Mouse (Mus musculus) embryonic facial prominence, embryonic 11.5 days (tissue): ENCODE data around the gene Tm9sf1. TPM values are rescaled to one million over a fixed set of nuclear protein-coding genes. Genes with fewer than 3 reads are reported as not detected.

Source experiments
- ATAC-seq: fragments of 200-750 bp; cut with Nextera tagmentation; replicated peaks from 2 replicates; pipeline ENCODE4 v1.8.0; 2017; ENCODE audit warnings: low read depth; ENCODE audit not compliant: insufficient number of reproducible peaks, low FRiP score, low TSS enrichment
- DNase-seq: peaks from one replicate; pipeline ENCODE4 v3.0.0-alpha.2; 2015; ENCODE audit warnings: low spot score
- H3K27ac ChIP-seq: fragments of 300-500 bp; sonication (generic); replicated peaks from 2 replicates; pipeline ENCODE4 v1.5.1; 2014; ENCODE audit warnings: mild to moderate bottlenecking, low read depth, low read length, control low read depth
- H3K27me3 ChIP-seq: fragments of 300-500 bp; sonication (generic); 2 replicates; pipeline ENCODE4 v1.6.1; 2014; ENCODE audit warnings: mild to moderate bottlenecking, low read length, moderate library complexity, mixed read lengths; ENCODE audit not compliant: control insufficient read depth, insufficient read depth
- H3K36me3 ChIP-seq: fragments of 300-500 bp; sonication (generic); replicated peaks from 2 replicates; pipeline ENCODE4 v1.6.1; 2014; ENCODE audit warnings: low read depth, mild to moderate bottlenecking, low read length, moderate library complexity, mixed read lengths; ENCODE audit not compliant: control insufficient read depth, insufficient read depth
- H3K4me1 ChIP-seq: fragments of 300-500 bp; sonication (generic); 2 replicates; pipeline ENCODE4 v1.6.1; 2014; ENCODE audit warnings: low read length, mixed read lengths; ENCODE audit not compliant: control insufficient read depth, insufficient read depth
- H3K4me2 ChIP-seq: fragments of 300-500 bp; sonication (generic); 2 replicates; pipeline ENCODE4 v1.6.1; 2014; ENCODE audit warnings: low read depth, mild to moderate bottlenecking, control low read depth, low read length, moderate library complexity
- H3K4me3 ChIP-seq: fragments of 300-500 bp; sonication (generic); 2 replicates; pipeline ENCODE4 v1.5.1; 2014; ENCODE audit warnings: low read depth, low read length, control low read depth
- H3K9ac ChIP-seq: fragments of 300-500 bp; sonication (generic); replicated peaks from 2 replicates; pipeline ENCODE4 v1.6.1; 2014; ENCODE audit warnings: mild to moderate bottlenecking, control low read depth, low read length
- H3K9me3 ChIP-seq: fragments of 300-500 bp; sonication (generic); replicated peaks from 2 replicates; pipeline ENCODE4 v1.6.1; 2016; ENCODE audit warnings: mild to moderate bottlenecking, low read length, inconsistent platforms, mixed read lengths; ENCODE audit not compliant: control insufficient read depth
- WGBS: fragments of 180-500 bp; shearing (Covaris S2); extraction: QIAGEN DNeasy Blood & Tissue Kit; methylation state at CpG from one replicate; pipeline ENCODE4 v1.1.7; 2014; 5-methylcytosine and 5-hydroxymethylcytosine counted together
- polyA plus RNA-seq: library from polyadenylated mRNA; unstranded; fragments of >200 nt; fragmentation: Nextera tagmentation; extraction: Ambion mirVana; gene quantifications from 2 replicates; pipeline ENCODE4 v1.2.1, GENCODE M21; 2014

The Tm9sf1 gene
- polyA plus RNA-seq, 1 experiment from 2014 or later: 70.2 TPM

DNA sequence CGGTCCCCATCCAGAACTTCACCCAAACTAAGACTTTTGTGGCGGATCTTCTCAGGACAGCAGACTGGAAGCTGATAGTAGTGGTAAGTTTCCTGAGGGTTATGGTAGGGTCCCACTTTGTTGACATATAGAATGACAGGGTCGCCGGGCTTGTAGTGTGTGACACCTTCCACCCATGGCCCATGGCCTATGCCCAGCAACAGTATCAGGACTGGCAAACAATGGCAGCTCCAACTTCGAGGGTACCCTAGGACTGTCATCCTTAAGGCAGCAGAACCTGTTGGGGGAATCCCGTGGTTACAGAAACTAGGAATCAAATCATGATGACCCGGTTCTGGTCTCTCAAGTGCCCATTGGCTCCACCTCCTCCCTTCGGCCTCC lies 937 bp downstream of the Tm9sf1 start:
- Histone ChIP-seq H3K27me3 (no peaks in the 10 kb centered on the region), H3K9me3 (no peaks in the 10 kb centered on the region), H3K27ac (peak overlapping the region; percentile 95; the same call in 1 of the 2 replicates), H3K4me3 (peak overlapping the region; percentile 93), H3K4me1 (no peaks in the 10 kb centered on the region), H3K9ac (peak overlapping the region; percentile 96), H3K36me3 (peaks cover 2% of the 10 kb centered on the region; the same call in 1 of the 2 replicates), H3K4me2 (peak overlapping the region; percentile 50)
- ATAC-seq: peak; percentile 25; the same call in 1 of the 2 replicates
- 22% methylated on average over 8 of the region's 8 CpGs for WGBS
- DNase-seq: no peak

- ATAC-seq (no peak), DNase-seq (no peak)
- no peak overlapping the region for H3K4me3 ChIP-seq
- no peaks in the 10 kb centered on the region for H3K9me3 ChIP-seq
- no peak overlapping the region for H3K9ac ChIP-seq
- H3K4me2 ChIP-seq: no peak overlapping the region
- H3K27me3 ChIP-seq: no peaks in the 10 kb centered on the region
- no peak overlapping the region for H3K27ac ChIP-seq
- peaks cover 6% of the 10 kb centered on the region for H3K36me3 ChIP-seq
- 96% methylated on average over 13 of the region's 13 CpGs for WGBS
- no peaks in the 10 kb centered on the region for H3K4me1 ChIP-seq
Measured at GRCm38 (mm10) chr14:55641291-55641690, 2.3 kb downstream of the Tm9sf1 start.

GRCm38 (mm10) chr14:55640816-55641215 lies 2.8 kb downstream of the Tm9sf1 start:
- WGBS: 95% methylated on average over 14 of the region's 14 CpGs
- ATAC-seq: no peak
- Histone ChIP-seq H3K4me1 (no peaks in the 10 kb centered on the region), H3K9ac (no peak overlapping the region), H3K27ac (no peak overlapping the region), H3K4me2 (no peak overlapping the region), H3K36me3 (peaks cover 6% of the 10 kb centered on the region), H3K4me3 (no peak overlapping the region), H3K27me3 (no peaks in the 10 kb centered on the region), H3K9me3 (no peaks in the 10 kb centered on the region)
- DNase-seq: no peak

DNA sequence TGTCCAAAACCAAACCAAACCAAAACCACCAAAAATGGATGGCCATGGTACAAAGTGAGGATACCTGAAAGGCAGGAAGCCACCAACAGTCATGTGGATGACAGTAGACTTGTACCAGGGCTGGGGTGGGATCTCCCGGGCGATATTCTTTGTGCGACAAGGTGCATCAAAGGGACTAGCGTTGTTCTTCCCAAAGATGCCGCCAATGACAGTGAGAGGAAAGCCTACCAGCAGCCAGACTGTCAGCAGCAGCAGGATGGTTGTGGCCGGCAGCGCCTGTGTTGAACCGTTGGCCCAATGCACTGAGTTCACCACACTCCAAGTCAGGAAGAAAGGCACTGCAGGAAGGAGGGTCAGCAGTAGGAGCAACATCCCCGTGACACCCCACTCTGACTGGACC lies 5.8 kb downstream of the Tm9sf1 start, which contains the start of gene Gm49378:
Gene Gm49378 (minus strand): TSS at position 101 of the 400 bp plus-strand sequence.
- H3K27ac ChIP-seq: no peak within 1 kb of the TSS
- ATAC-seq (no peak), DNase-seq (no peak)
- WGBS: 93% methylated on average over 9 of the region's 9 CpGs
- peaks cover 10% of the 10 kb centered on the region for H3K36me3 ChIP-seq
- no peak within 1 kb of the TSS for H3K9ac ChIP-seq
- H3K4me3 ChIP-seq: no peak within 1 kb of the TSS
- no peak within 1 kb of the TSS for H3K4me2 ChIP-seq
- H3K4me1 ChIP-seq: no peaks in the 10 kb centered on the region
- no peaks in the 10 kb centered on the region for H3K9me3 ChIP-seq
- no peaks in the 10 kb centered on the region for H3K27me3 ChIP-seq

- WGBS: 2% methylated on average over 32 of the region's 33 CpGs
- Histone ChIP-seq H3K27me3 (no peaks in the 10 kb centered on the region), H3K9ac (peak within 1 kb of the TSS; percentile 78), H3K4me2 (peak within 1 kb of the TSS; percentile 90), H3K27ac (peak within 1 kb of the TSS; percentile 52; the same call in 1 of the 2 replicates), H3K9me3 (no peaks in the 10 kb centered on the region), H3K4me1 (no peaks in the 10 kb centered on the region), H3K36me3 (peaks cover 14% of the 10 kb centered on the region), H3K4me3 (peak within 1 kb of the TSS; percentile 70)
- ATAC-seq (peak; percentile 86), DNase-seq (peak; percentile 96)
Measured at GRCm38 (mm10) chr14:55635523-55636007, 8.0 kb downstream of the Tm9sf1 start, which contains the start of gene Ipo4. Ipo4 (minus strand) TSS chr14:55635957.

- peak overlapping the region; percentile 70 for H3K4me3 ChIP-seq
- H3K27me3 ChIP-seq: no peaks in the 10 kb centered on the region
- no peaks in the 10 kb centered on the region for H3K4me1 ChIP-seq
- peak overlapping the region; percentile 52; the same call in 1 of the 2 replicates for H3K27ac ChIP-seq
- peaks cover 18% of the 10 kb centered on the region for H3K36me3 ChIP-seq
- no peaks in the 10 kb centered on the region for H3K9me3 ChIP-seq
- WGBS: 3% methylated on average over 23 of the region's 23 CpGs
- peak overlapping the region; percentile 78 for H3K9ac ChIP-seq
- DNase-seq: no peak
- peak; percentile 71 for ATAC-seq
- peak overlapping the region; percentile 90 for H3K4me2 ChIP-seq
Measured at GRCm38 (mm10) chr14:55634874-55635522, 8.6 kb downstream of the Tm9sf1 start.

GRCm38 (mm10) chr14:55629312-55629711 lies 14.3 kb downstream of the Tm9sf1 start:
- Histone ChIP-seq H3K4me3 (no peak overlapping the region), H3K4me1 (no peaks in the 10 kb centered on the region), H3K27ac (no peak overlapping the region), H3K36me3 (peaks cover 14% of the 10 kb centered on the region), H3K9ac (no peak overlapping the region), H3K4me2 (no peak overlapping the region), H3K27me3 (no peaks in the 10 kb centered on the region), H3K9me3 (no peaks in the 10 kb centered on the region)
- 57% methylated on average over 5 of the region's 5 CpGs for WGBS
- ATAC-seq: no peak
- DNase-seq: peak; percentile 40

DNA sequence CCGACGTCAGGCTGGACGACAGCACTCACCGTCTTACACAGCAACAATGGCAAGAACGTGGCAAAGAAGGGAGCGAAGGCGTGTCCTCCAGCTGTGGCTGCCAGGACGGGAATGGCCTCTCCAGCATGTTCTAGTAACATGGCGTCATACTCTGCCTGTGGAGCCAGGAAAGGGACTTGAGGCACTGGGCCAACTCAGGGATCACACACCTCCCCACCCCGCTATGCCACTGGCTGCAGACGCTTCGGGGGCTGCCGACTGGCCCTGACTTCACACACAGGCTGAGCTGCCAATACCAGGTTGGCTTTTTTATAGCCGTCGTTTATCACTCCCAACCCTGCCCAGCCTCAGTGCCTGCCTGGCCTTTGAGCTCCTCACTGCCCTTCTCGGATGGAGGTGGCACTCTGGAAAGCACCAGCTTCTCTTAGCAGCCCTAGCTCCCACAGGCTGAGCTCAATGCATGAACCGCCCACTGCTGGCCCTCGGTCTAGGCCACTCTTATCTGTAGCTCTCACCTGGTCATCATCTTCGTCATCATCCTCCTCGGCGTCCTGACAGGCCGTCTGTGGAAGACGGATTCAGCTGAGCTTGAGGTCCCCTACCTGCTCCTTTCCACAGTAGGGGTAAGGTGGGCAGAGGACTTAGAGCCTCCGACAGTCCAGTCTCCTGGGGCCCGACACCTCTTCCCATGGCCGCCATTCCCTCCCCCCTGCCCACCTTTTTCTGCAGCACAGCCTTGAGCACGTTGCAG lies 15.4 kb downstream of the Tm9sf1 start:
- Histone ChIP-seq H3K4me1 (no peaks in the 10 kb centered on the region), H3K4me2 (no peak overlapping the region), H3K4me3 (no peak overlapping the region), H3K9ac (no peak overlapping the region), H3K27me3 (no peaks in the 10 kb centered on the region), H3K36me3 (peaks cover 14% of the 10 kb centered on the region), H3K27ac (no peak overlapping the region), H3K9me3 (no peaks in the 10 kb centered on the region)
- WGBS: 93% methylated on average over 27 of the region's 27 CpGs
- ATAC-seq (no peak), DNase-seq (no peak)
